Mouse (Mus musculus) forebrain, embryonic 15.5 days (tissue): Measurements from ENCODE around the gene Spaca6. TPM values are rescaled to one million over a fixed set of nuclear protein-coding genes. Genes with fewer than 3 reads are reported as not detected.

Experiments used
- ATAC-seq: fragments of 200-750 bp; cut with Nextera tagmentation; replicated peaks from 2 replicates; pipeline ENCODE4 v1.8.0; 2017; ENCODE audit warnings: mild to moderate bottlenecking, moderate TSS enrichment, moderate library complexity
- H3K27ac ChIP-seq: fragments of 300-500 bp; sonication (generic); replicated peaks from 2 replicates; pipeline ENCODE4 v1.5.1; 2015; ENCODE audit warnings: mild to moderate bottlenecking, inconsistent platforms
- H3K27me3 ChIP-seq: fragments of 300-500 bp; sonication (generic); 2 replicates; pipeline ENCODE4 v1.6.1; 2015; ENCODE audit warnings: inconsistent platforms
- H3K36me3 ChIP-seq: fragments of 300-500 bp; sonication (generic); 2 replicates; pipeline ENCODE4 v1.6.1; 2015; ENCODE audit warnings: mild to moderate bottlenecking, inconsistent platforms
- H3K4me1 ChIP-seq: fragments of 300-500 bp; sonication (generic); 2 replicates; pipeline ENCODE4 v1.6.1; 2015; ENCODE audit warnings: inconsistent platforms
- H3K4me2 ChIP-seq: fragments of 300-500 bp; sonication (generic); replicated peaks from 2 replicates; pipeline ENCODE4 v1.6.1; 2015; ENCODE audit warnings: mild to moderate bottlenecking, inconsistent platforms
- H3K4me3 ChIP-seq: fragments of 300-500 bp; sonication (generic); 2 replicates; pipeline ENCODE4 v1.5.1; 2015; ENCODE audit warnings: mild to moderate bottlenecking, inconsistent platforms
- H3K9ac ChIP-seq: fragments of 300-500 bp; sonication (generic); replicated peaks from 2 replicates; pipeline ENCODE4 v1.6.1; 2015; ENCODE audit warnings: mild to moderate bottlenecking, inconsistent platforms
- H3K9me3 ChIP-seq: fragments of 300-500 bp; sonication (generic); 2 replicates; pipeline ENCODE4 v1.6.1; 2016; ENCODE audit warnings: inconsistent platforms
- WGBS: fragments of 180-500 bp; shearing (Covaris S2); methylation state at CpG from one replicate; pipeline ENCODE4 v1.1.7; 2015; ENCODE audit warnings: mixed read lengths; 5-methylcytosine and 5-hydroxymethylcytosine counted together
- microRNA counts: library from miRNA; unstranded; fragments of <30 nt; microRNA quantifications from one replicate; lab custom pipeline; 2016
- microRNA-seq: library from miRNA; unstranded; fragments of <30 nt; microRNA quantifications from one replicate; pipeline ENCODE4, GENCODE M21; 2016
- polyA plus RNA-seq: library from polyadenylated mRNA; unstranded; fragments of >200 nt; fragmentation: Nextera tagmentation; extraction: Ambion mirVana; gene quantifications from 2 replicates; pipeline ENCODE4 v1.2.1, GENCODE M21; 2015

Gene Spaca6
- polyA plus RNA-seq, 1 experiment from 2014 or later: 26.8 TPM

DNA sequence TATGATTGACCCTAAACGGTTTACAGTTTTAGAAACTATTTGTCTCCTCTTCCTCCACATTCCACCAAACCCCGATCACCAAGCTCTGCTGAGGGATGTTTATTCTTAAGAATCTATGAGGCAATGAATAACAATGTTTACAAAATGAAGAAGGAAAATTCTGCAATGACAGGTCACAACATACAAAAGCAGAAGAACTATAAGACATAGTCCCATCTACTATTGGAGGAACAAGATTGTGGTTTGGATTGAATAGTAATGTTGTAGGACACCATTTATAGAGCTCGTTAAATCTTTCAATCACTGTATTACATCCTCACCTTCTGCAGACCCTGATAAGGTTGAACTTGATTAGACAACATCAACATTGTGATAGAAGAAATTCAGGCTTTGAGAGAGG lies 55.7 kb downstream of the Spaca6 start:
- no peaks in the 10 kb centered on the region for H3K4me1 ChIP-seq
- H3K27me3 ChIP-seq: no peaks in the 10 kb centered on the region
- H3K27ac ChIP-seq: no peak overlapping the region
- H3K9me3 ChIP-seq: no peaks in the 10 kb centered on the region
- WGBS: 81% methylated on average over 3 of the region's 3 CpGs
- no peak overlapping the region for H3K9ac ChIP-seq
- no peak overlapping the region for H3K4me2 ChIP-seq
- no peaks in the 10 kb centered on the region for H3K36me3 ChIP-seq
- no peak overlapping the region for H3K4me3 ChIP-seq
- ATAC-seq: no peak

DNA sequence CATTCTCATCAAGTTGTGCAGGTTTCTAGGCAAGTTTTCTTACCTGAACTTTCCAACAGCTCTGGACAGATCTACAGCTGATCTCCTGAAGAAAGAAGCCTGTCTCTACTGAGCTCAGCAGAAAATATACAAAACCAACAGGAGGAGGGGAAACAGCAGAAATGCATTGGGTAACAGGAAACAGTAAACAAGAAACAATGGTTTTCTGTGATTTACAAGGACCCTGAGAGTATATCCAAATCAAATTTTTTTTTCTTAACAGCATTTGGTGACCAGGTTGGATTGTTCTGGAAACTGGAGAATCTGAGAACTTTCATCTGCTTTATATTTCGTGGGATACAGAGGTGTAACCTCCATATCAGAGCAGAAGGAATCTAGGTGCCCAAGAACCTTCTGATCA lies 56.9 kb downstream of the Spaca6 start, which contains the start of gene Fpr1:
Gene Fpr1 (minus strand): TSS at position 101 of the 400 bp plus-strand sequence.
- Histone ChIP-seq H3K9ac (no peak within 1 kb of the TSS), H3K4me1 (no peaks in the 10 kb centered on the region), H3K36me3 (no peaks in the 10 kb centered on the region), H3K27me3 (no peaks in the 10 kb centered on the region), H3K27ac (no peak within 1 kb of the TSS), H3K9me3 (no peaks in the 10 kb centered on the region), H3K4me3 (no peak within 1 kb of the TSS), H3K4me2 (no peak within 1 kb of the TSS)
- WGBS: 63% methylated on average over 1 of the region's 1 CpGs
- no peak for ATAC-seq

DNA sequence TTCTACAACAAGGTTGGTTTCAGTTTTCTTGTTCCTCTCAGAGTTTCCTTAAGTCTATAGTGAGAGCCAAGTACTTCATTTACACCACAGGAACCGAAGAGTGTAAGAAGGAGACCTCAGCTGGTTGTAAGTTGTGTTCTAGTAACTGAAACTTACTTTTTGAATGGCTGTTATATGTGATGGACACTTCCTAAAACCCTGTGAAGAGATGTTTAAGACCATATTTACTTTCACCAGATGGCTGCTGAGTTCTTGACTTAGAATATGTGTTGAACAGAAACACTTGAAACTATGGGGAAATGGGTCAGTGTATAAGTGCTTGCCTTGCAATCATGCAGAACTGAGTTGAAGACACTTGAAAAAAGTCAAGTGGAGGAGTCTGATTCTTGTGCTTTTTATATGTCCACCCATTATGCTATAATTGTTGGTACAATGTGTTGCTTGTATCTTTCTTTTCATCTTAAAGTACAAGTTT lies 60.9 kb downstream of the Spaca6 start, which contains the start of the genes Fpr2 and Fpr3:
Gene Fpr2 (plus strand): TSS at position 51 of the 475 bp plus-strand sequence.
Gene Fpr3 (plus strand): TSS at position 79 of the 475 bp plus-strand sequence.
- no peak within 1 kb of the TSS for H3K9ac ChIP-seq
- WGBS: 72% methylated on average over 1 of the region's 1 CpGs
- H3K36me3 ChIP-seq: no peaks in the 10 kb centered on the region
- ATAC-seq: no peak
- no peaks in the 10 kb centered on the region for H3K4me1 ChIP-seq
- H3K9me3 ChIP-seq: no peaks in the 10 kb centered on the region
- no peaks in the 10 kb centered on the region for H3K27me3 ChIP-seq
- H3K27ac ChIP-seq: no peak within 1 kb of the TSS
- no peak within 1 kb of the TSS for H3K4me3 ChIP-seq
- no peak within 1 kb of the TSS for H3K4me2 ChIP-seq

DNA sequence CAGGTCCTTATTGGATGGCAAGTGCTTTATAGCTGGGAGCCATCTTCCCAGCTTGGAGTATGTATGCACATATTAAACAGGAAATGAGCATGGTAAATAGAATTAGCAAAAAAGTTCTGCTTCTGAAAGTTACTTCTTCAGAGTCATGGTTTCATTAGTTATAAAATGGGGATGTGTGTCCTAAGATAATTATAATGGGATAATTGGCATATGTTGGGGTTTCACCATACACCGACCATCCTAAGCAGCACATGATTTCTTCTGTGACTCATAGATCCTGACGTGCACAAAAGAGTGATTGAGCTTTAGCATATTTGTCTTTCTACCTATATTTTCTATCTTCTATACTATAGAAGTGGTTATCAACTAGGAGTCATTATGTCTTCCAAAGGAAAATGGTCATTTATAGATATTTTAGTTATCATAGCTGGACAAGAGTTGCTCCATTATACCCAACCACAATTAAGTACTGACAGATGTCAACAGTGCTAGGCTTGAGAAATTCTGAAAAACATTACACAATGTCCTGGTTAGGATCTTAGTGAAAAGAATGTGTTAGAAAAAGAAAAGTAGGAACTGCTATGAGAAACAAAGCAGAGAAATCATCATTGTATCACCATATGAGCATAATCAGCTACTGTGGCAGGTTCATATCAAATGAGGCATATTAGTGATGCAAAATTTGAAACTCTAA lies 62.9 kb downstream of the Spaca6 start:
- H3K4me3 ChIP-seq: no peak overlapping the region
- 90% methylated on average over 2 of the region's 2 CpGs for WGBS
- H3K4me2 ChIP-seq: no peak overlapping the region
- H3K9ac ChIP-seq: no peak overlapping the region
- H3K4me1 ChIP-seq: no peaks in the 10 kb centered on the region
- no peaks in the 10 kb centered on the region for H3K9me3 ChIP-seq
- H3K27ac ChIP-seq: no peak overlapping the region
- no peaks in the 10 kb centered on the region for H3K36me3 ChIP-seq
- no peak for ATAC-seq
- H3K27me3 ChIP-seq: no peaks in the 10 kb centered on the region

MicroRNAs encoded within 50 kb of the gene (microRNA counts, 519-probe panel; counts per million panel counts)
- microRNA mmu-let-7e (lab: Ali Mortazavi, UCI) (4,380 counts per million, percentile 95 among the panel's probes with 10 or more counts), microRNA mmu-miR-125a-3p (lab: Ali Mortazavi, UCI) (3,007 counts per million, percentile 72 among the panel's probes with 10 or more counts), microRNA mmu-miR-125a-5p (lab: Ali Mortazavi, UCI) (4,754 counts per million, percentile 97 among the panel's probes with 10 or more counts), microRNA mmu-miR-99b (lab: Ali Mortazavi, UCI) (3,881 counts per million, percentile 91 among the panel's probes with 10 or more counts)

Small RNA genes lying within 50 kb of the gene (microRNA-seq; reads per million reads assigned to microRNA genes)
- gene Gm25927 (not detected), gene Mir125a (6,338 reads per million, percentile 93 among the genes with 10 or more reads in this experiment), gene Mir99b (23,835 reads per million, percentile 98 among the genes with 10 or more reads in this experiment), gene Mirlet7e (not detected)

Other genes starting within 250 kb of the Spaca6 start
- 9.6 and 11.0 TPM in 2 replicates for gene Lnpep, start 202.1 kb upstream of the Spaca6 start, polyA plus RNA-seq
- not detected in 2 replicates for gene Vmn2r90, start 123.4 kb upstream of the Spaca6 start, polyA plus RNA-seq
- 0.64 and 0.71 TPM in 2 replicates for gene Has1, start 28.0 kb downstream of the Spaca6 start, polyA plus RNA-seq
- gene Fpr1, start 56.8 kb downstream of the Spaca6 start, polyA plus RNA-seq: not detected in 2 replicates
- not detected in 2 replicates for gene Fpr2, start 60.7 kb downstream of the Spaca6 start, polyA plus RNA-seq
- not detected in 2 replicates for gene Fpr3, start 60.7 kb downstream of the Spaca6 start, polyA plus RNA-seq
- gene Fpr-rs4, start 194.6 kb downstream of the Spaca6 start, polyA plus RNA-seq: not detected in 2 replicates
- gene Vmn2r124, start 222.3 kb downstream of the Spaca6 start, polyA plus RNA-seq: not detected in 2 replicates